Mouse (Mus musculus) small intestine, adult 2 months (tissue): ENCODE results near the gene Gm37240.

ENCODE experiments used
- CTCF ChIP-seq: fragments of 200-500 bp; IDR thresholded peaks from 2 replicates; pipeline ENCODE4 v1.5.1; 2012; ENCODE audit warnings: low read depth, mild to moderate bottlenecking, control low read depth, inconsistent platforms, low read length, moderate library complexity, mixed read lengths; ENCODE audit not compliant: insufficient replicate concordance, insufficient read length; ENCODE audit errors: extremely low read depth
- POLR2A ChIP-seq: fragments of 200-500 bp; IDR thresholded peaks from 2 replicates; pipeline ENCODE4 v1.6.1; 2012; ENCODE audit warnings: low read depth, mild to moderate bottlenecking, control low read depth, inconsistent platforms, low read length, moderate library complexity

DNA sequence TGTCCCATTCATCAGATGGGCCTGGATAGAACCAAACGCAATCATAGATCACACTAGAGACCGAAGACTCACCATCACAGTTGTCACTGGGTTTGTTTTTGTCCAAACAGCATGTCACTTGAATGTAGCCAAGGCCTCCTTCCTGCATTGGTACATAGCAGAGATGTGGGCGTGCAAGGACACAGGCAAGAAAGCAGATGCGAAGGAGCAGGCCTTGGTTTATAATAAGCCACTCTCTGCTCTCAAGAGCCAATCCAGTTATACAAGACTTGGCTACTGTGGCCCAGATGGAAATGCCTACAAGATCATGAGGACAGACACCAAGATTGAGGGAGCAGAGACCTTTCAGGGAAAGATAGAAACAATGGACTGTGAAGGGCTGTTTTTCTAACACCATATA, 456.1 kb downstream of the Gm37240 start:
- TF ChIP-seq CTCF (no peak), POLR2A (no peak)
